Mouse (Mus musculus): ENCODE measurements at regions not wholly inside any gene's neighbourhood (a gene's known extent, or its start where the extent isn't known, plus 50 kb on each side); places are given as distances from the start of the nearest gene placed in this dataset.

DNA sequence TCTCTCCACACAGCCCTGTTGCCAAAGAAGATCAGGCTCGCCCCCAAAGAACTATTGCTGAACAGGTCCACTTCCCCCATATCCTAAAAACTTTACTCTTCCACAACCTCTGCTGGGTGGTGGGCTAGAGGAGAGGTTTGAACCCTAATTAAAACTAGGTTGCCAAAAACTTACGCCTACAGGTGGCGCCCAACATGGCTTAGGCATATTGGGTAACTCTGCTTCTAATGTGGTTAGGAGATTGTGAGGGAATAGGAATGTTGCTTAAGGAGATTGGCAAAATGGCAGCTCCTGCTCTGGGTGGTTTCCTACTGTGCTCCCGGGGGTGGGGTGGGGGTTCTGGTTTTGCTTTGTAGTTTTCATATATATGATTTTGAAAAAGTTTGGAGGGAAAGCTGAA is 95.0 kb upstream of the Lemd2 start:
- TF ChIP-seq CTCF (IDR thresholded peaks at IDR 0.05; ENCODE audit: low read depth, low read length) (no peak), POLR2A (IDR thresholded peaks at IDR 0.05; ENCODE audit: borderline replicate concordance, low read depth, low read length) (no peak)

Data from bone marrow macrophage, adult 2 months (primary cell).